Mouse (Mus musculus) 3T3-L1 (cell line): ENCODE data around the gene Tas2r102.

Experiments used
- DNase-seq: peaks from one replicate; pipeline ENCODE4 v3.0.0-alpha.2; 2015; ENCODE audit warnings: low read depth, low spot score

The Tas2r102 gene

GRCm38 (mm10) chr6:132761831-132762230 lies at the start of gene Tas2r102:
Tas2r102 (plus strand) TSS chr6:132762131.
- no peak for DNase-seq

GRCm38 (mm10) chr6:132737935-132738334 lies 24.0 kb upstream of the Tas2r102 start, which contains the start of gene Tas2r115:
Tas2r115 (minus strand) TSS chr6:132738035.
- no peak for DNase-seq

- DNase-seq, result peak; percentile 55
Measured at GRCm38 (mm10) chr6:132750206-132750605, 11.7 kb upstream of the Tas2r102 start.

- DNase-seq, result no peak
Measured at GRCm38 (mm10) chr6:132754430-132754829, 7.5 kb upstream of the Tas2r102 start, which contains the start of gene Tas2r124. Tas2r124 (plus strand) TSS chr6:132754730.

GRCm38 (mm10) chr6:132778062-132778461 lies 16.1 kb downstream of the Tas2r102 start, which contains the start of gene Tas2r136:
Tas2r136 (minus strand) TSS chr6:132778162.
- no peak for DNase-seq

GRCm38 (mm10) chr6:132795393-132795792 lies 33.5 kb downstream of the Tas2r102 start:
- no peak for DNase-seq

- DNase-seq, result no peak
Measured at GRCm38 (mm10) chr6:132802518-132802917, 40.6 kb downstream of the Tas2r102 start, which contains the start of gene Tas2r117. Tas2r117 (plus strand) TSS chr6:132802818.
